Mouse (Mus musculus) layer of hippocampus, adult 8-10 months (tissue): ENCODE measurements around the gene Zfyve27. TPM values are rescaled to one million over a fixed set of nuclear protein-coding genes. Genes with fewer than 3 reads are reported as not detected.

Experiments used
- DNase-seq, 2 experiments: peaks; one replicate each; pipeline ENCODE4 v3.0.0; 2022; ENCODE audit warnings: low spot score in 2 of 2
- total RNA-seq, 4 experiments: library from RNA; stranded (reverse); gene quantifications; 2 replicates each; pipeline ENCODE4 v1.2.4; 2022

Zfyve27 gene
- total RNA-seq, 4 experiments from 2014 or later = 79.7 to 113 (median 98.0) TPM

- DNase-seq = no peak
Measured at GRCm38 (mm10) chr19:42176841-42177240, 13.1 kb downstream of the Zfyve27 start.

GRCm38 (mm10) chr19:42177461-42177860 is 13.7 kb downstream of the Zfyve27 start:
- DNase-seq = no peak

DNA sequence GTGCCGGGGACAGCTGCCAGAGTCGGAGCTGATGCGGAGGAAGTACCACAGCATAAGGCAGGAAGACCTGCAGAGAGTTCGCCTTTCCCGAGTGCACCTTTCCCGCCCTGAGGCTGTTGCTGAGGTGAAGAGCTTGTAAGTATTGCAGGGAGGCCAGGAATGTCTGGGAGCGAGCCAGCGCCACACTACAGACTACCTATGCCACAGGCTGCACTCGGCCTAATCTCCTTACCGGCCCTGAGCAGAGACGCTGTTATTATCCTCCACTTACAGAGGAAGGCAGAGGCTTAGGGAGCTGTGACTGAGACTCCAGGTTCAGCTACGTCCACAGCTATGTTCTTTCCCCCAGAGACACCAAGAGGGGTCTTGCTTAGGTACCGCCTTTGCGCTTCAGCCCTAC is 15.6 kb downstream of the Zfyve27 start:
- DNase-seq = no peak

DNA sequence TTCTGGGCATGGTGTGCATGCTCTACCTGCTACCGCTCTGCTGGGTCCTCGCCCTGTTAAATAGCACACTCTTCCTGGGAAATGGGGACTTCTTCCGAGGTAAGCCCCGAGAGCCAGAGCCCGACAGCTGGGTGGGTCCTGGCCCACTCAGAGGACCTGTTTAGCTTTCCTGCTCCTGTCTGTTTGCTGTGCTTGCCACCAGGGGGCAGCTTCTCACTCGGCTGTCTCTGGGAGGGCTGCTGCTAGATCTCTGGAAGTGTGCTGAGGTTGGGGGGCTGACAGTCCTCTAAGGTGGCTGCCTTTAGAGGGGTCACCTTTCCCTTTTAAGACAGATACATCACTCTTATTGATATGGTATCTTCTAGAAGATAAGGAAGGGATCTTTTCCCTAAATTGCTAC is 18.9 kb downstream of the Zfyve27 start:
- no peak for DNase-seq

DNA sequence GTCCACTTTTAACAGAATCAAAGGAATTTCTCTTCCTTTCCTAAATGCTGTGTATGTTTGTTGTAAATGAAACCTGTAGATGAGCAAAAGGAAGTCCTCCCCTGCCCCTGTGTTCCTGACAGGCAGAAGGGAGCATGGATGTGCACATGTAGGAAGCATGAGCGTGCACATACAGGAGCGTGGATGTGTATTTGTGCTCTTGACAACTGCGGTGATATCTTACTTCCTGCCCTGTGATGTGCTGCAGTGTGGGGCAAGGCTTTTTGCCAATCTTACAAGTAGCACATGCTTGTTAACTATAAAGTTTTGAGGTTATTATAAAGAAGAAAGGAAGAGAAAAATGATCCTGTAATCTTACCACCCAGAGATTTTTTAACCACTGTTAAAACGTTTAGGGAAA is 26.0 kb downstream of the Zfyve27 start:
- DNase-seq = no peak

GRCm38 (mm10) chr19:42190494-42190893 is 26.7 kb downstream of the Zfyve27 start:
- DNase-seq = peak in 1 of 2 experiments; percentile 35

GRCm38 (mm10) chr19:42193311-42193710 is 29.6 kb downstream of the Zfyve27 start:
- DNase-seq = no peak

DNA sequence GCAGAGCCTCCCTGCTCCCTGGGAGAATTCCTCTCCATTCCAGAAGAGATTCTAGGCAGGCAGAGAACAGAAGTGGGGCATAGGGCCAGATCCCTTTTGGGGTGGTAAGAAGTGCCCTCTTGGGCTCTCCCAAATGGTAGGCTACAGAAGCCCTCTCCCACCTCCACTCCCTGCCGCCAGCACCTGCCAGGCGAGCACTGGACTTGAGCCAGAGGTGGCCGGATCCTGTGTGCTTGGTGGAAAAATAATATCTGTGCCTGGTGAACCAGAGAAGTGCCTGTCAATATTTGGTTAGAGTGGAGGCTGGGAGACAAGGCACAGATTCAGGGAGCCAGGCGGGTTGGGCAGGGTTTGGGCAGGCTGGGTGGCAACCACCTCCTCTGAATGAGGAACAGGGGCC is 32.6 kb downstream of the Zfyve27 start:
- no peak for DNase-seq

GRCm38 (mm10) chr19:42197066-42197465 is 33.3 kb downstream of the Zfyve27 start:
- no peak for DNase-seq

DNA sequence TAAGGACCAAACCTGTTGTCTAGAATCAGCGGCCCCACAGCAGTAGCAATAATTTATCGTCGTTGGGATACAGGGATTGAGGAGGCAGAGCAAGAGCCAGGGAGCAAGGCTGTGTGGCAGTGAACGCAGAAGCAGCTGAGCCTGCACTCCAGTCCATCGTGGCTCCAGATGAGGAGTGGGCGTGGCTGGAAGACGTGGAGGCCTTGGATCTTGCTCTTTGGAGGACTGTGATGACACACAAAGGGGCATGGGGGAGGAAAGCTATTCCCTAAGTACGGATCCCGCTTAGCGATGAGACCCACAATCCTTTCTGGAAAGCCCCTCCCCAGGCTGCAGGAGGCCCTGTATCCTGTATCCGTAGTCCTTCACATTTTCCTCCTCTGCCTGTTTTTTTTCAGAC is 34.3 kb downstream of the Zfyve27 start:
- DNase-seq = no peak

DNA sequence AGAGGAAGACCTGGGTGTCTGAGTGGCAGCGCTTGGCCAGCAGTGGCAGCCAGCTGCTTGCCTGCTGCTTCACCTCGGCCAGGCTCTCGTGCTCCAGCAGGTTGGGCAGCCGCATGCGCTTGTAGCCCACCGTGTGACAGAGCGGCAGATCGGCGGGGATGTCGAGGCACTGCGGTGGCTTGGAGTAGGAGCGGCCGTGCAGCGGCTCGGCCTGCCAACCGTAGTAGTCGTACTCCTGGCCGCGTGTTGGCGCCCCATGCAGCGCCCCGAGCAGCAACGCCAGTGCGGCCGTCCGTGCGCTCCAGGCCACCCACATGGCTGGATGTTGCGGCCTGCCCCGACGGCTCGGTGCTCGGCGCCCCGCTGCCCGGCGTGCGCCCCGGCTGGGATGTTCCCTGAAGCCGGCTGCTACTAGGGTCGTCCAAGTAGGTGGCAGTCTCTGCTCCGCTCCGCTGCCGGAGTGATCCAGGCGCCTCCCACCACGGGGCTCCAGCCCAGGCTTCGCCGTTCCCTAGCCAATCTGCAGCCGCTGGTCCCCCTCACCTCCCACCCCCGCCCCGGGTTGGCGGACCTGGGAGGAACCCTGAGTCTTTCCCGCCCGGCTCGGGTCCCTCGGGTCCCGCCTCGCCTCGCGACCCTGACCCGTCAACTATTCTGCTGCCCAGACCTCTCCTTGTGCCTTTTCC is 38.1 kb downstream of the Zfyve27 start, which contains the start of gene Sfrp5:
Gene Sfrp5, minus strand, starts transcription at position 557 of the 686 bp plus-strand sequence.
- DNase-seq = no peak

DNA sequence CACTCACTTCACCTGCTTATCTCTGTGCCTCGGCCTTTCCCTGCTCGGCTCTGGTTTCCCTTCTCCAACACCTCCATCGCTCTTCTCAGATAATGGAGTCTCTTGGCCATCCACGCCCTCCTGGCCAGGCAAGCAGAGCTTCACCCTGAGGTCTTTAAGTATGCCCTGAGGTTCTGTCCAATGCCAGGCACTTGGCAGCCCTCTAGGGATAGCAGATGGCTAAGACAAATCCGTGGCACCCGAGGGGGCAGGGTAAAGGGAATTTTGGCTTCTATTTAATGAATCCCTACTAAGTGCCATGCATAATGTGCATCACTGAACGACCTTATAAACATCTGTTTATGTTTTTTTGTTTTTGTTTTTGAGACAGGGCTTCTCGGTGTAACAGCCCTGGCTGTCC is 38.7 kb downstream of the Zfyve27 start:
- DNase-seq = no peak

DNA sequence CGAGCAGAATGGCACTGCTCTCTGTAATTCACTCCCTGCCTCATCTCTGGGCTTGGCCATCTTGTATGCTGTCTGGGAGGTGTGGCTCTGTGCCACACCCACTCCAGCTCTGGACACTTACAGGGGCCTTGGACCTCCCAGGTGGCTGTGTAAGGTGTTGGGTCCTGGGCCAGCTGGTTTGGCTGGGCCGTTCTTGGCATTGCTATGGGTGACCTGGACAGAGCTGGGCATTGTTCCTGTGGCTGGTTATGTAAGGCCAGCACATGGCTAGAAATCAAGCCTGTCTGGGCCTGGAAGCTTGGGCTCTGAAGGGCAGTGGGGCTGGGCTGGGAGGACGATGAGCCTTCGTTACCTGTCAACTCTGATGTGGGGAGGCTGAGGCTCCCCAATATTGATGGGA is 40.6 kb downstream of the Zfyve27 start:
- no peak for DNase-seq

DNA sequence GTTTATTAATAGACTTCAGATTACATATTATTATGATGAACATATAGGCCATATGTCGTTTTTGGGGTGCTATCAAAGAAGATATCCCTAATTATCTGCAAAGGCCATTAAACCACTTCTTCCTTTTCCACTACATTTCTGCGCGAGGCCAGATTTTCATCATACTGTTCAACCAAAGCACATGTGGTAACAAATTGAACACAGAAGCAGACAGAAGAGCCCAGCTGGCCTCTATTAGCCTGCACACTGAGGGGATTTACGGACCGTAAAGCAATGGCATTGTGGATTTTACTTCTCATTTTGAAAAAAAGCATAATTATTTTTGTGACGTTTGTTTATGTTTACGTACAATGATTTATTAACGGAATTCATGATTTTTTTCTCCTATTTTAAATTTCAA is 41.5 kb downstream of the Zfyve27 start:
- DNase-seq = no peak

GRCm38 (mm10) chr19:42209485-42209884 is 45.7 kb downstream of the Zfyve27 start:
- DNase-seq = no peak

DNA sequence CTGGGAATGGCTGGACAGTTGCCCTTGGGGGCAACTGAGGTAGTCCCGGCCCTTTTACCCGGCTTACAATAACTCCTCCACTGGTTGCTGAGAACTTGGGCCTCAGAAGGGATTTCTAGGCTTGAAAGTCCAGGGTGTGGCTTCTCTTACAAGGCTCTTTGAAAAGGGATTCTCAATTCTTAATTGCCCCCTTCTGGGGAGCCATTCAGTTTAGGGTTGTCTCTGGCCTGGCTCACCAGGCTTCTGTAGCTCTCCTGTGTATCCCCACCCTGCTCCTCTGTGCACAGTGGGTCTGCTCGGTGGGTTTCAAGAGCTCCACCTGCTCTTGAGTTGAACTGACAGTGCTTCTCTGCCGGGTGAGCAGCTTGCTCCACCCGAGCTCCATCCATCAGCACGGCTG is 46.2 kb downstream of the Zfyve27 start:
- DNase-seq = no peak

DNA sequence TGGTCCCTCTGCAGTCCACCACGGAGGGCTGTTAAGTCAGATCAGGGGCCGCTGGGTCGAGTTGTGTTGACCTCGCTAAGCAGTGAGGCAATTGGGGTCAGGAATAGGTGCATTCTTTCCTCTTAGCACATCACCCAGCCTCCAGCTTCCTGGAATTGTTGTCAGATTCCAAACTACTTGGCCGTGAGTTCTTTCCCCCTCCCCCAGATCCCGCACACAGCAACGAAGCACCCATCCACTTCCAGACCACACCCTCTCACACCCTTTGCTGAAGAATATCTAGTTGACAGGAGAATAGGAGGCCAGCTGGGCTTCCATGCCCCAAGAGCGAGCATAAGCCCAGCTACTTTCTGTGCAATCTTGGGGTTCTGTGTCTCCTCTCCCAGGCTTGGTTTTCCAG is 48.2 kb downstream of the Zfyve27 start:
- no peak for DNase-seq

DNA sequence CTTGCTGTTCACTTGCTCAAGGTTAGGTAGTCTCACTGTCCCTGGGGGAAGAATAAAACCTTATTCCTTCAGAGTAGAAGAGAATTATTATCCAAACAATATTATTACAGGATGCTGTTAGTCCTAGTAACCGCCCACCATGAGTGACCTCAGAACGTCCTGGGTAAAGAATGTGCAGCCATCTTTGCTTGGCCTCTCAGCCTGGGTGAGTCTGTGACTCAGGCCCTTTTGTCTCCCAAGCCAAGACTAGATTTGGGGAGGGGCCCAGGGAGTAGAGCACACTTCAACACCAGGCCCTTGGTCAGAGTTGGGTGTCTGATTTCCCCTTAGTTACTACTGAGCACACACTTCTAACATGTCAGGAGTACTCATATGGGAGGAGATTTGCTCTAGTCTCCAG is 50.9 kb downstream of the Zfyve27 start:
- DNase-seq = no peak

DNA sequence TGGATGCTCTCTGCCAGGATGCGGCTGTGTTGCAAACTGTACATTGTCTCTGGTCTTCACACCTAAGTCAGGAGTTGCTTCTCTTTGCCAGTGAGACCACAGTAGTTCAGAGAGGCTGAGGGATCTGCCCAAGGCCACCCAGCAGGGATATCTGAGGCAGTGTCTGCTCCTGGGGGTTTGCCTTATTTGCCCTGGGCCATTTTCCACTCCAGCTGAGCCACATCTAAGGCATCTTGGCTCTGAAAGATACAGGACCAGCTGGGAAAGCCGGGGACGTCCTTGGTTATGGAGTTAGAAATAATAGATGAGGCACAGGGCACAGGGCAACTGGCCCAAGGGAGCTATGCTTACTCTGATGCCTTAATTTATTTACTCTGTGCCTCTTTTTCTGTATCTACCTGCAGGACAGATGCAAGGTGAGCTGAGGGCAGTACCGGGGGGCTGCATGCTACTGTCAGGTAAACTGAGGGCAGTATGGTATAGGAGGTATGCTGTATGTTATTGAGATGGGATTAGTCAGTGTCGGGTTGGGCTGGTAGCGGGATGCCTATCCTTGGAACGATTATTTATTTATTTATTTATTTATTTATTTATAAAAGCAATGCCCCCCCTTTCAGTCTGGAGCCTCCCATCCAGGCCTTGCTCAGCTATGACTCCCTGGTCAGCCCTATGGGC is 53.1 kb downstream of the Zfyve27 start:
- no peak for DNase-seq

DNA sequence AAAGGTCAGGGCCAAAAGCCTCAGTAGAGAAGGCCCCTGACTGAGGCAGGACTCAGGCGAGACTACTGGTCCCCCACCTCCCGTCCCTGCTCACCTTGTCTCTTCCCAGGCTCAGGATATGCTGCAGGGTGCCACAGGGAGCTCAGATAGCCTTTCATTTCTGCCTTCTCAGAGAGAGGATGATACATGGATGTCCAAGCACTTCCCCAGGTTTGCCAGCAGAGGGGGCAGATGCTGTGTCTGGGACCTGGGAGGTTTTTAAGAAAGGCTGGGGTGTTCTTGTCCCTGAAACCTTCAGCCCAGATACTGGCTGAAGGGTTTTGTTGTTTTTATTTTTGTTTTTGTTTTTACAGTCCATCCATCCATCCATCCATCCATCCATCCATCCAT is 53.6 kb downstream of the Zfyve27 start:
- DNase-seq = peak in 1 of 2 experiments; percentile 38

- no peak for DNase-seq
Measured at GRCm38 (mm10) chr19:42226451-42226850, 62.7 kb downstream of the Zfyve27 start.

- DNase-seq = no peak
Measured at GRCm38 (mm10) chr19:42229499-42230287, 65.9 kb downstream of the Zfyve27 start.

DNA sequence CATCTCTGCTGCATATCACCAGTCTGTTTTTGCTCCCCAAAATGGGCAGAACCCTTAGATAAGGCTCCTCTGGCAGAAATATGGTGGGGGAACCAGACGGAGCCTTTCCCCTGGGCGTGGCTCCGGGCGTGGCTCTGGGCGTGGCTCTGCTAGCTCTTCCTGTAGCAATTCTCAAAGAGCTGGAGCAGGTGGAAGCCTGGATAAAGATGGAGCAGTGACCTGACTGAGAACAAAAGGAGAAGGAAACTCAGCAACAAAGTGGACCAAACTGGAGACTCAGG is 66.5 kb downstream of the Zfyve27 start:
- no peak for DNase-seq
